Mouse (Mus musculus): ENCODE measurements around the gene Dlgap3. TPM values are rescaled to one million over a fixed set of nuclear protein-coding genes. Genes with fewer than 3 reads are reported as not detected.

Dlgap3 gene
- polyA plus RNA-seq, 1 experiment = 42.7 TPM

DNA sequence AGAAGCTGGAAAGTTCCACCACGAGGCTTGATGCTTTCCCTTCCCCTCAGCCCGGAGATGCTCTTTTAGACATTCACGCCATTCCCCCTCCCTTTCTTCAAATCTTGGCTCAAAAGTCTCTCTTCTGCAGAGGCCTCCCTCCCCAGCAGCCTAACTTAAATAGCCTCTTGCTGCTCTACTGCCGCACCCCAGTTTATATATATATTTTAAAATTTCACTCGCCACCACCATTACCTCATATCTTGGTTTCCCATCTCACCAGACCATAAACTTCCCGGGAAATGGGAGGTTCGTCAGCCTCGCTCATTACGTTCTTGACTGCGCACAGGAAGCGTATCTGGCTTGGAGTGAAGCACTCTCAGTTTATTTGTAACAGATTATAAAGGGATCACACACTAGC is 9.0 kb downstream of the Dlgap3 start:
- no peak for DNase-seq (ENCODE audit: low read depth)
- TF ChIP-seq CTCF (IDR thresholded peaks at IDR 0.05; ENCODE audit: borderline replicate concordance, extremely low read depth, insufficient read depth, insufficient read length) (no peak), POLR2A (IDR thresholded peaks at IDR 0.05; ENCODE audit: borderline replicate concordance, extremely low read depth, insufficient read depth, insufficient read length, poor library complexity, severe bottlenecking) (no peak)

DNA sequence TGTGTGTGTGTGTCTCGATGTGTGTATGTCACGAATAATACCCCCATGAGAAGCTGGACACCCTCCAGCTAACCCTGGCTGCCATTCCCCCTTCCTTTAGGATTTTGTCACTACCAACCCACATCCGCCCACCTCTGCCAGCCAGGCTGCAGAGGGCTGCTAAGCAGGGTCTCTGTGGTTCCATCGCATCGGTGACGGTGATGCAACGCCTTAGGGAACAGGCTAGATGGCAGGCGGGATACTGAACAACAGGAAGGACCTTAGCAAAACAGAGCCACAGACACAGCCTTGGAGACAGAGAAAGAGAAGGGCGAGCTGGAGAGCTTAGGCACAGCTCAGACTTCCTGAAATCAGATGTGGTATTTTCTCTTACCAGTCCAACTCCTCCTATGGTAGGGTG is 9.7 kb downstream of the Dlgap3 start:
- TF ChIP-seq POLR2A (IDR thresholded peaks at IDR 0.05; ENCODE audit: borderline replicate concordance, extremely low read depth, insufficient read depth, insufficient read length, poor library complexity, severe bottlenecking) (no peak), CTCF (IDR thresholded peaks at IDR 0.05; ENCODE audit: borderline replicate concordance, extremely low read depth, insufficient read depth, insufficient read length) (no peak)
- DNase-seq (ENCODE audit: low read depth) = peak; percentile 17

- peak; percentile 47 for DNase-seq (ENCODE audit: low read depth)
- TF ChIP-seq POLR2A (IDR thresholded peaks at IDR 0.05; ENCODE audit: borderline replicate concordance, extremely low read depth, insufficient read depth, insufficient read length, poor library complexity, severe bottlenecking) = no peak
Measured at GRCm38 (mm10) chr4:127179469-127180449, 10.8 kb downstream of the Dlgap3 start.

- no peak for TF ChIP-seq CTCF (IDR thresholded peaks at IDR 0.05; ENCODE audit: borderline replicate concordance, extremely low read depth, insufficient read depth, insufficient read length)
- no peak for TF ChIP-seq POLR2A (IDR thresholded peaks at IDR 0.05; ENCODE audit: borderline replicate concordance, extremely low read depth, insufficient read depth, insufficient read length, poor library complexity, severe bottlenecking)
- DNase-seq (ENCODE audit: low read depth) = no peak
Measured at GRCm38 (mm10) chr4:127180450-127180840, 11.4 kb downstream of the Dlgap3 start.

DNA sequence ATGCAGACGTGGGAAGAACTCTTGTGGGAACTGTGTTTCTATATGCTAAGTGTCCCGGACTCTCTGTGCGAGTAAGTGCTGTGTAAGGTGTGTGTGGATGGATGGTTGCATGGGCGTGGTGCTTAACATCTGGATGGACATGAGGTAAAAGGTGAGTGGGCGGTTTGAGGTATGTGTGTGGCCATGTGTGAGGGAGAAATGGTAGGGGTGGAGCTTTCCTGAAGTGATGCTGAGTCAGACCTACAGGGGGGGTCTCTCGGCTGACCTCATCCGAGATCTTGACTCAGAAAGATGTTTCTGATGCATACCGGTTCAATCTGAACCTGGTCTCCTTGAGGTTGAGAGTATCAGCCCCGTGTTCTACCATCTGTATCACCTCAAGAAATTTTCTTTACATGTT is 12.0 kb downstream of the Dlgap3 start:
- TF ChIP-seq POLR2A (IDR thresholded peaks at IDR 0.05; ENCODE audit: borderline replicate concordance, extremely low read depth, insufficient read depth, insufficient read length, poor library complexity, severe bottlenecking) = no peak
- TF ChIP-seq CTCF (IDR thresholded peaks at IDR 0.05; ENCODE audit: borderline replicate concordance, extremely low read depth, insufficient read depth, insufficient read length) = no peak
- DNase-seq (ENCODE audit: low read depth) = no peak

- DNase-seq (ENCODE audit: low read depth) = no peak
- no peak for TF ChIP-seq POLR2A (IDR thresholded peaks at IDR 0.05; ENCODE audit: borderline replicate concordance, extremely low read depth, insufficient read depth, insufficient read length, poor library complexity, severe bottlenecking)
- TF ChIP-seq CTCF (IDR thresholded peaks at IDR 0.05; ENCODE audit: borderline replicate concordance, extremely low read depth, insufficient read depth, insufficient read length) = no peak
Measured at GRCm38 (mm10) chr4:127183867-127184266, 14.9 kb downstream of the Dlgap3 start.

DNA sequence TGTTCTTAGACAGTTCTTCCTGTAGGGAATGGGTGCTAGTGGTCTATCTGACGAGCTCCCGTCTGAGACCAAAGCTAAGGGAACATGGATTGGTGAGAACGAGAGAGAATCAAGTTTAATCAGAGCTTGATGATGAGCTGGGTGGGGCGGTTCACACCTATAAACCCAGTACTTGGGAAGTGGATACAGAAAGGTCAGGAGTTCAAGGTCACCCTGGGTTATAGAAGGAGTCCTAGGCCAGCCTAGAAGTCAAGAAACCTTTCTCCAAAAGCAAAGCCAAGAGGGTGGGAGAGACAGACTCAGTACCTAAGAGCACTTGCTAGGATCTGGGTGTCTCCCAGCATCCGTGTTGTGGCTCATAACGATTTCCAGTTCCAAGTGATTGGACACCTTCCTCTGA is 21.9 kb downstream of the Dlgap3 start:
- no peak for DNase-seq (ENCODE audit: low read depth)
- TF ChIP-seq POLR2A (IDR thresholded peaks at IDR 0.05; ENCODE audit: borderline replicate concordance, extremely low read depth, insufficient read depth, insufficient read length, poor library complexity, severe bottlenecking) (no peak), CTCF (IDR thresholded peaks at IDR 0.05; ENCODE audit: borderline replicate concordance, extremely low read depth, insufficient read depth, insufficient read length) (no peak)

DNA sequence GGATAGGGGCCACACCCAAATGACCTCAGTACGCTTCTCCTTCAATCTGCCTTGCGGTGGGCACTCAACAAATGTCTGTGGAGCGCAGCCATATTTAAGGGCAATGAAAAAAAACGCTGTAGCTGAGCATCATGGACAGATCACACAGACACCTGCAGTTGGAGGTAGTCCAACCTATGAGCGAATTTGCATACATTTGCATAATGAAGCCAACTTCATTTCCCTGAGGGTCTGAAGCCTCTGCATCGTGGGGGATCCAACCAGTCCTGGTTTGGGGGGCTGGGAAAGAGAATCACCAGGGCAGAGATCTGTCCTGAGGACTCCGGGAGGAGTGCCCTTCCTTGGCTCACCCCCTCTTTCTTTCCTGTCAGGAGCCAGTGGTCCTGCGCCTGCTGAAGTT is 23.7 kb downstream of the Dlgap3 start:
- peak; percentile 56 for DNase-seq (ENCODE audit: low read depth)
- TF ChIP-seq CTCF (IDR thresholded peaks at IDR 0.05; ENCODE audit: borderline replicate concordance, extremely low read depth, insufficient read depth, insufficient read length) (no peak), POLR2A (IDR thresholded peaks at IDR 0.05; ENCODE audit: borderline replicate concordance, extremely low read depth, insufficient read depth, insufficient read length, poor library complexity, severe bottlenecking) (no peak)

DNA sequence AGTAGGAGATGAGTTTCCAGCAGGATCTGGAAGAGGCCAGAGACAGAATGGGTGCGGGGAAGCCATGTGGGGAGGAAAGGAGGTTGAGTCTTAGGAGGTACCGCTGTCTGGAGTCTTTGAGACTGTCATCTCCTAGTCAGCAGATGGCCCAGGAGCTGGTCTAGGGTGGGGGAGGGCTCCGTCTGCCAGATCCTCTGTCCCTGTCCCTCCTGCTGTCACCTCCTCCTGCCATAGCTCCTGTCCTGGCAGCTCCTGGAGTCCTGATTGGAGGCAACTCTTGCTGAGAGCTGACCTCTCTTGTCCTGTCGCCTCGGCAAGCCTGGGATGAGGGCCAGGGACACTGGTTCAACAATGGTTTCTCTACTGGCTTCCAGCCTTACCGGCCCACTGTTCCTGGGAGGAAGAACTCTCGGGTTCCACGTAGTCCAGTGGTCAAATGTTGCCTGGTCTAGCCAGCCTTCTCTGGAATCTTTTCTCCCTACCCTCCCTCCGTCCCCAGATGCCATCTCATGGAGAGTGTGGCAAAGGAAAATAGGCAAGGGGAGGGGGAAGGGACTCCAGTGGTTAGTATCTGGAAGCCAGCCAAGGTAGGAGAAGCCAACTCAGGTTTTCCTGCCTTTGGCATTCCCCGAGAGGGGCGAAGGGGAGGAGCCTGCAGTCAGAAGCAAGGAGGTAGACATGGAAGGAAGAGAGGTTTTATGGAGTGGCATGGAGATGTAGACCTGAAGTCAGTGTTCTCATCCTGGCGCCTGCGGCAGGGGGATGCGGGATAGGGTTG is 24.6 kb downstream of the Dlgap3 start:
- no peak for TF ChIP-seq POLR2A (IDR thresholded peaks at IDR 0.05; ENCODE audit: borderline replicate concordance, extremely low read depth, insufficient read depth, insufficient read length, poor library complexity, severe bottlenecking)
- TF ChIP-seq CTCF (IDR thresholded peaks at IDR 0.05; ENCODE audit: borderline replicate concordance, extremely low read depth, insufficient read depth, insufficient read length) = no peak
- peak; percentile 51 for DNase-seq (ENCODE audit: low read depth)

GRCm38 (mm10) chr4:127194477-127195269 is 25.7 kb downstream of the Dlgap3 start:
- TF ChIP-seq POLR2A (IDR thresholded peaks at IDR 0.05; ENCODE audit: borderline replicate concordance, extremely low read depth, insufficient read depth, insufficient read length, poor library complexity, severe bottlenecking) (no peak), CTCF (IDR thresholded peaks at IDR 0.05; ENCODE audit: borderline replicate concordance, extremely low read depth, insufficient read depth, insufficient read length) (no peak)
- no peak for DNase-seq (ENCODE audit: low read depth)

DNA sequence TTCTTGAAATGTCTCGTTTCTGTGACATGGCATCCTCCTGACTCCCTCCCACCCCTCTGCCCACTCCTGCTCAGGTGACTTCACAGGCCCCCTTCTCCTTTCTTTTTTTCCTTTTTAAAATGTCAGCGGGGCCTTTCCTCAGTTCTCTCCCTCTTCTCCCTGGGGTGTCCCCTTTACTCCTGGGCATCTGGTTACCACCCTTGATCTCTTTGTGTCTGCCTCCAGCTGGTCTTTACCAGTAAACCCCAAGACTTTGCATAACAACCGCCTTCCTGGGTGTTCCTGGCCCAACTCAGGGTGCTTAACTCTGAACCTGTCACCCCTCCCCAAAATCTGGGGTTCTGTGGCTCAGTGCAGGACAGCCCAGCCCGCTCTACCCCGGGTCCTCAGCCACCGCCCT is 29.6 kb downstream of the Dlgap3 start:
- no peak for DNase-seq (ENCODE audit: low read depth)
- TF ChIP-seq POLR2A (IDR thresholded peaks at IDR 0.05; ENCODE audit: borderline replicate concordance, extremely low read depth, insufficient read depth, insufficient read length, poor library complexity, severe bottlenecking) (no peak), CTCF (IDR thresholded peaks at IDR 0.05; ENCODE audit: borderline replicate concordance, extremely low read depth, insufficient read depth, insufficient read length) (no peak)

Measured in brain, embryonic 14.5 days (tissue).